Mouse (Mus musculus): ENCODE data around the gene Hesx1.

Hesx1 gene

GRCm38 (mm10) chr14:27044221-27044966, 50.2 kb downstream of the Hesx1 start:
- in situ Hi-C loops (cut with MboI; ENCODE audit: low pct_unique_long_range_greater_than_20kb in 1 of 2, low sequenced_read_pairs in 2 of 2, unreplicated experiment in 1 of 2), result loop anchor here in 1 of 2 experiments (5.0 kb wide), 1 partner anchor 53 kb away; no protein-coding TSS in a partner anchor

GRCm38 (mm10) chr14:27044967-27045361, 50.7 kb downstream of the Hesx1 start:
- in situ Hi-C loops (cut with MboI; ENCODE audit: low pct_unique_long_range_greater_than_20kb in 1 of 2, low sequenced_read_pairs in 2 of 2, unreplicated experiment in 1 of 2), result loop anchor here in 1 of 2 experiments (5.0 kb wide), 1 partner anchor 52 kb away; no protein-coding TSS in a partner anchor

DNA sequence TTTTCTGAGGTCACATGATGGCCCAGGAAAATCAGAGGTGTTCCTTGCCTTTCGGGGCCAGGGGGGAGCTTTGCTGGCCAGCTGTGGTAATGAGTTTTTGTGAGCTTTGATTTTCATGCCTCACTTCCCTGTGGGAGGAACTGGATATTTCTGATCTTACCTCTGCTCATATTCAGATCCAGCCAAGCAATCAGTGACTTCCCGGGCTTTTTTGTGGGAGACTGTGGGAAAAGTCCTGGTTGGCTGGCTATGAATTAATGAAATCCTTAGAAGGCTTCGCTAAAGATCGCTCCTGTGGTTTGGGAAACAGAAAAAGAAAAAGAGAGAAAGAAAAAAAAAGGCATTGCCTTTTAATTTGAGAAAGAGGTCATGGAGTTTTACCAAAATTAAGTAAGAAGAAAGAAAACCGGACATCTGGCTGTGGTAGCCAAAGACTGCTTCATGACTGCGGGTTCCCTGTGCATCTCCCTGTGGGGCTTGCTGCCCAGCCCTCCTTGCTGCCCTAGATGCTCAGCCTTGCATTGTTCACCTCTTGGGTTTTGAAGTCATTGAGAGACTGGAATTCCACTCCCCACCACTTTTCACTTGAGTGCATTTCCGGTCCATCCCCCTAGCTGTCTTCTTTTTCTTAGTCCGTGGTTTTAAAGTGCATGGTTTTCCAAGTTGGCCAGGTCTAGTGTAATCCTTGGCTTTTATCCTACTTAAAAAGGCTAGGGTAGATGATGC, 54.2 kb downstream of the Hesx1 start:
- in situ Hi-C loops (cut with MboI; ENCODE audit: low pct_unique_long_range_greater_than_20kb in 1 of 2, low sequenced_read_pairs in 2 of 2, unreplicated experiment in 1 of 2), result no loop called here

DNA sequence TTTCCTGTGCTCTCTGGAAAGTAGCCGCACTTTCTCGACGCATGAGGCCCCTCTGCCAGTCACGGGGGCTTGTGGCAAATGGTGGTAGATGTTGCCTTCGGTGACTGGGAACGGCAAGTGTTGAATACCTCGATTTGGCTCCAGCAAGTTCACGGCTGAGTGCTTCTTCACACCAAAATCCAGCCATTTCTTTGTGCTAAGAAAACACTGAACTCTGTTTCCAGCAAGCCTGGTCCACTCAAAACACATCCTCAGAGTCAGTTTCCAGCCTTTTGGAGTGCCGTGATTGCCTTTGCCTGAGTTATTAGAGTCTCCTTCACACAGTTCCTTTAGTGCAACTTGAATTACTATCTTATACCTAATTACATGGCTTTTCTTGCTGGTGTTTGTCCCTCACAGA, 55.8 kb downstream of the Hesx1 start:
- in situ Hi-C loops (cut with MboI; ENCODE audit: low pct_unique_long_range_greater_than_20kb in 1 of 2, low sequenced_read_pairs in 2 of 2, unreplicated experiment in 1 of 2), result no loop called here

- in situ Hi-C loops (cut with MboI; ENCODE audit: low pct_unique_long_range_greater_than_20kb in 1 of 2, low sequenced_read_pairs in 2 of 2, unreplicated experiment in 1 of 2), result no loop called here
Measured at GRCm38 (mm10) chr14:27050560-27051510, 56.6 kb downstream of the Hesx1 start.

GRCm38 (mm10) chr14:27051511-27051895, 57.3 kb downstream of the Hesx1 start:
- in situ Hi-C loops (cut with MboI; ENCODE audit: low pct_unique_long_range_greater_than_20kb in 1 of 2, low sequenced_read_pairs in 2 of 2, unreplicated experiment in 1 of 2), result no loop called here
